Comparison of ENCODE assay signal across 29 mouse cellular contexts in the genomic region with DNA sequence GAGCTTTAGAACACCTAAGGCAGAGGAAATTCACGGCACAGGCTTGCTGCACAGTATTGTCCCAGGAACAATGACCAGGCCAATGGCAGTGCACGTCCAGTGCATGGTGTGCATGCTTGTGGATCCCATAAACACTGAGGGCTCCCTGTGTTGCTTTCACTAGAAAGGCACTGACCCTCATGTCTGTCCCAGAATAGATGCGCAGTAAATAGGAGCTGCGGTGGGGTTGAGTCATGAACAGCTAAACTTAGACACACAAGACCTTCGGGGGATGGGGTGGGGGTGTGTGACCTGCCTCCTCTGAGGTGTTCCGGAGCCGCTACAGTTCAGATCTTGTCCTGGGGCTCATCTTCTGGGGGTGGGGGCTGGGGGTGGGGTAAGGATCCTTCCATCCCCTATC. TPM values are rescaled to one million over a fixed set of nuclear protein-coding genes. Genes with fewer than 3 reads are reported as not detected.
DNase-seq lines count a peak whose midpoint lies in the region; ATAC-seq and TF ChIP-seq lines count a peak whose summit lies in the region.
"Had no signal": no experiment of that assay in that cellular context is flagged by ENCODE, and none has a peak within 500 bp of the region (broad histone marks: within the 10 kb centered on the region; RNA-seq: fewer than 3 reads in every experiment).

No protein-coding gene starts in this region.

- TF ChIP-seq POLR2A in CH12.LX (IDR thresholded peaks at IDR 0.05; ENCODE audit: low read depth, low read length) = no peak

- H3K36me3 ChIP-seq in heart, embryonic 11.5 days (ENCODE audit: control insufficient read depth, insufficient read depth, low read length) = no peaks in the 10 kb centered on the region
- no peaks in the 10 kb centered on the region for H3K36me3 ChIP-seq in CH12.LX (replicated peaks in 1 of 2; ENCODE audit: control insufficient read depth in 1 of 2, insufficient read depth in 1 of 2, low read length in 1 of 2)
- H3K36me3 ChIP-seq in heart, postnatal 0 days (replicated peaks; ENCODE audit: control insufficient read depth, insufficient read depth, low read length) = no peaks in the 10 kb centered on the region
- H3K36me3 ChIP-seq: embryonic facial prominence, embryonic 12.5 days; G1E; intestine, embryonic 15.5 days; liver, embryonic 12.5 days had no signal

- DNase-seq in gastrocnemius, adult 18-20 months (ENCODE audit: low spot score) = peak; percentile 31
- no peak for DNase-seq in gastrocnemius, postnatal 36 days
- no peak for DNase-seq in heart, postnatal 36 days
- DNase-seq in CH12.LX (ENCODE audit: extremely low read depth) = peak; percentile 47
- peak; percentile 62 for DNase-seq in heart, postnatal 0 days (ENCODE audit: low spot score)
- DNase-seq in frontal cortex, postnatal 25 days (ENCODE audit: low spot score in 2 of 2) = no peak
- DNase-seq in frontal cortex, postnatal 36 days (ENCODE audit: low spot score in 2 of 2) = no peak
- DNase-seq: adrenal gland, postnatal 10 days; cerebellum, adult 11 months; cerebellum, adult 9-10 months; embryo, embryonic 11 days; kidney, adult 2 months; kidney, postnatal 4 days; left cerebral cortex, postnatal 4 days; liver, postnatal 0 days; lung, postnatal 36 days; midbrain, embryonic 14.5 days; right cerebral cortex, postnatal 25 days; spleen, adult 18-20 months; thymus, postnatal 14 days had no signal

- in situ Hi-C loops in CH12.LX (cut with MboI; ENCODE audit: low pct_ligation_motif_present, low pct_unique_long_range_greater_than_20kb, low sequenced_read_pairs) = no loop called here

- no peak for ATAC-seq in heart, embryonic 11.5 days (replicated peaks; ENCODE audit: insufficient number of reproducible peaks, low FRiP score, low TSS enrichment)
- ATAC-seq in heart, postnatal 0 days (ENCODE audit: insufficient read depth, low read depth) = peak; percentile 36; the same call in 1 of the 2 replicates
- ATAC-seq: forebrain, embryonic 14.5 days; hindbrain, postnatal 0 days; intestine, embryonic 15.5 days; liver, embryonic 12.5 days; liver, postnatal 0 days; Patski had no signal

- peaks cover 8% of the 10 kb centered on the region for H3K4me1 ChIP-seq in heart, embryonic 11.5 days (ENCODE audit: control insufficient read depth, insufficient read depth, low read length)
- peaks cover 7 to 12% of the 10 kb centered on the region in 2 experiments for H3K4me1 ChIP-seq in CH12.LX (ENCODE audit: control insufficient read depth in 1 of 2, insufficient read depth in 2 of 2)
- peaks cover 9% of the 10 kb centered on the region; the same call in 1 of the 2 replicates for H3K4me1 ChIP-seq in heart, postnatal 0 days (ENCODE audit: control insufficient read depth, insufficient read depth)
- H3K4me1 ChIP-seq: embryonic facial prominence, embryonic 12.5 days; intestine, embryonic 15.5 days; liver, embryonic 12.5 days had no signal

- H3K4me2 ChIP-seq in heart, embryonic 11.5 days = 0 out of 2 replicates have a peak overlapping the region, but pooled peaks have one; percentile 12
- H3K4me2 ChIP-seq in CH12.LX (ENCODE audit: insufficient read depth, low read depth, poor library complexity, severe bottlenecking) = peak overlapping the region; percentile 31
- H3K4me2 ChIP-seq in heart, postnatal 0 days (ENCODE audit: low read depth, low read length) = no peak overlapping the region
- H3K4me2 ChIP-seq: embryonic facial prominence, embryonic 12.5 days; intestine, embryonic 15.5 days; liver, embryonic 12.5 days had no signal

- no peak for TF ChIP-seq RAD21 in CH12.LX (IDR thresholded peaks at IDR 0.05; ENCODE audit: low read depth, low read length)

- dilution Hi-C loops in CH12.LX (cut with MboI; ENCODE audit: extremely low pct_ligation_motif_present, extremely low pct_unique_long_range_greater_than_20kb, low sequenced_read_pairs) = no loop called here

- H3K9ac ChIP-seq in heart, embryonic 11.5 days (ENCODE audit: low read depth, low read length) = no peak overlapping the region
- no peak overlapping the region for H3K9ac ChIP-seq in CH12.LX (ENCODE audit: insufficient read depth, low read depth)
- no peak overlapping the region for H3K9ac ChIP-seq in heart, postnatal 0 days (replicated peaks; ENCODE audit: low read depth, low read length)
- H3K9ac ChIP-seq: embryonic facial prominence, embryonic 12.5 days; intestine, embryonic 15.5 days; liver, embryonic 12.5 days; liver, postnatal 0 days had no signal

- intact Hi-C loops in gastrocnemius, postnatal 36 days (cut with DNase I) = no loop called here
- intact Hi-C loops in heart, postnatal 36 days (cut with DNase I) = no loop called here

- H3K4me3 ChIP-seq in heart, embryonic 11.5 days (ENCODE audit: low read depth, low read length) = no peak overlapping the region
- no peak overlapping the region for H3K4me3 ChIP-seq in CH12.LX (replicated peaks in 1 of 3; ENCODE audit: low read depth in 2 of 3, low read length in 2 of 3, poor library complexity in 1 of 3)
- no peak overlapping the region for H3K4me3 ChIP-seq in heart, postnatal 0 days (ENCODE audit: low read depth, low read length)
- H3K4me3 ChIP-seq: embryonic facial prominence, embryonic 12.5 days; intestine, embryonic 15.5 days; liver, embryonic 12.5 days had no signal

- WGBS in heart, embryonic 11.5 days (ENCODE audit: insufficient replicate concordance) = 56% methylated on average over 7 of the region's 7 CpGs
- 29% methylated on average over 7 of the region's 7 CpGs for WGBS in heart, postnatal 0 days

- H3K27me3 ChIP-seq in heart, embryonic 11.5 days (ENCODE audit: control insufficient read depth, insufficient read depth, low read length) = no peaks in the 10 kb centered on the region
- H3K27me3 ChIP-seq in CH12.LX (replicated peaks) = no peaks in the 10 kb centered on the region
- no peaks in the 10 kb centered on the region for H3K27me3 ChIP-seq in heart, postnatal 0 days (ENCODE audit: control insufficient read depth, insufficient read depth, low read length)
- H3K27me3 ChIP-seq: embryonic facial prominence, embryonic 12.5 days; intestine, embryonic 15.5 days had no signal

- peak overlapping the region; percentile 57 for H3K27ac ChIP-seq in heart, embryonic 11.5 days (ENCODE audit: low read depth, low read length)
- H3K27ac ChIP-seq in CH12.LX (ENCODE audit: insufficient read depth, low read depth) = no peak overlapping the region
- no peak overlapping the region for H3K27ac ChIP-seq in heart, postnatal 0 days (ENCODE audit: low read depth)
- H3K27ac ChIP-seq: embryonic facial prominence, embryonic 12.5 days; hindbrain, postnatal 0 days; intestine, embryonic 15.5 days; liver, embryonic 12.5 days had no signal

- no peaks in the 10 kb centered on the region for H3K9me3 ChIP-seq in heart, embryonic 11.5 days (replicated peaks; ENCODE audit: control insufficient read depth, low read length)
- H3K9me3 ChIP-seq in CH12.LX (replicated peaks; ENCODE audit: low read length) = no peaks in the 10 kb centered on the region
- H3K9me3 ChIP-seq in heart, postnatal 0 days (replicated peaks; ENCODE audit: control insufficient read depth, low read length) = no peaks in the 10 kb centered on the region
- H3K9me3 ChIP-seq: embryonic facial prominence, embryonic 12.5 days; G1E; intestine, embryonic 15.5 days; liver, embryonic 12.5 days had no signal

- no peak for TF ChIP-seq EP300 in CH12.LX (IDR thresholded peaks at IDR 0.05; ENCODE audit: low read length)
- no peak for TF ChIP-seq EP300 in heart, postnatal 0 days (IDR thresholded peaks at IDR 0.05; ENCODE audit: low read depth)

- no peak for TF ChIP-seq CTCF in CH12.LX (conservative IDR thresholded peaks at IDR 0.05 in 1 of 2, IDR thresholded peaks at IDR 0.05 in 1 of 2; ENCODE audit: low read depth in 2 of 2, low read length in 2 of 2)
- no peak for TF ChIP-seq CTCF in heart, postnatal 0 days (IDR thresholded peaks at IDR 0.05; ENCODE audit: low read depth)

- no peaks in the 10 kb centered on the region for H3K79me2 ChIP-seq in CH12.LX (replicated peaks; ENCODE audit: control insufficient read depth, extremely low read depth, insufficient read depth, poor library complexity, severe bottlenecking)

TF ChIP-seq in CH12.LX, 34 proteins besides CTCF, POLR2A, EP300 and RAD21:
- TF ChIP-seq ZNF384 (IDR thresholded peaks at IDR 0.05; ENCODE audit: low read depth, low read length) (no peak), NELFE (IDR thresholded peaks at IDR 0.05; ENCODE audit: low read depth, low read length) (no peak), ETS1 (conservative IDR thresholded peaks at IDR 0.05; ENCODE audit: low read depth, low read length) (0 out of 2 replicates have a peak, but pooled peaks have one; percentile 4), BHLHE40 (IDR thresholded peaks at IDR 0.05; ENCODE audit: low read depth, low read length) (no peak), MEF2A (IDR thresholded peaks at IDR 0.05; ENCODE audit: borderline replicate concordance, low read depth, low read length) (peak; percentile 80)

RNA-seq across cellular contexts. Expression of gene Cpne5, which starts 31.9 kb away (rescaled TPM):
- total RNA-seq in gastrocnemius, adult 18-20 months (2021) = not detected
- total RNA-seq in gastrocnemius, postnatal 36 days (2021) = not detected
- polyA plus RNA-seq in heart, embryonic 11.5 days (2014; fragmentation: Nextera tagmentation; extraction: Ambion mirVana) = 24.0 and 28.8 TPM in 2 replicates
- total RNA-seq in heart, postnatal 36 days (2021) = 1 to 10 TPM; 2.8 to 4.6 TPM
- total RNA-seq in CH12.LX (2012; rRNA removed) (0.50 and 1.3 TPM in 2 replicates), CH12.LX (2014; rRNA removed) (0.68 and 0.74 TPM in 2 replicates)
- 1.4 and 1.9 TPM in 2 replicates for polyA plus RNA-seq in CH12.LX (2012; ENCODE audit: insufficient read length, low read depth)
- total RNA-seq in heart, postnatal 0 days (2014; rRNA removed; ENCODE audit: low replicate concordance) = 3.6 and 9.7 TPM in 2 replicates
- 8.4 and 9.9 TPM in 2 replicates for polyA plus RNA-seq in heart, postnatal 0 days (2015; fragmentation: Nextera tagmentation; extraction: Ambion mirVana)
- total RNA-seq: monocyte, adult 5-6 weeks had no signal

RNA-seq across cellular contexts. Expression of gene Ppil1, which starts 57.9 kb away (rescaled TPM):
- total RNA-seq in gastrocnemius, adult 18-20 months (2021) = 1 to 10 TPM; 5.5 to 6.1 TPM
- 1 to 10 TPM; 5.9 to 6.0 TPM for total RNA-seq in gastrocnemius, postnatal 36 days (2021)
- polyA plus RNA-seq in heart, embryonic 11.5 days (2014; fragmentation: Nextera tagmentation; extraction: Ambion mirVana) = 117 and 135 TPM in 2 replicates
- total RNA-seq in heart, postnatal 36 days (2021) = 10 to 100 TPM; 27.0 to 27.2 TPM
- total RNA-seq in CH12.LX (2012; rRNA removed) = 97.2 and 123 TPM in 2 replicates
- total RNA-seq in CH12.LX (2014; rRNA removed) = 135 and 143 TPM in 2 replicates
- polyA plus RNA-seq in CH12.LX (2012; ENCODE audit: insufficient read length, low read depth) = 107 and 110 TPM in 2 replicates
- 46.3 and 64.4 TPM in 2 replicates for total RNA-seq in heart, postnatal 0 days (2014; rRNA removed; ENCODE audit: low replicate concordance)
- polyA plus RNA-seq in heart, postnatal 0 days (2015; fragmentation: Nextera tagmentation; extraction: Ambion mirVana) = 75.5 and 78.5 TPM in 2 replicates

Comparison
In these comparisons a context has a peak if more than half of its experiments do, and no peak if none do; other contexts are left out.
1. DNase-seq: peak in gastrocnemius, adult 18-20 months (single experiment), CH12.LX (single experiment) and heart, postnatal 0 days (single experiment); none in gastrocnemius, postnatal 36 days (0 of 2), heart, postnatal 36 days (0 of 2), frontal cortex, postnatal 25 days (0 of 2) and frontal cortex, postnatal 36 days (0 of 2).